Mouse (Mus musculus) spleen, adult 18-20 months (tissue): ENCODE results near the gene Fabp2.

Source experiments
- DNase-seq, 2 experiments: peaks; one replicate each; pipeline ENCODE4 v3.0.0; 2022; ENCODE audit warnings: mixed read lengths in 2 of 2

The Fabp2 gene

DNA sequence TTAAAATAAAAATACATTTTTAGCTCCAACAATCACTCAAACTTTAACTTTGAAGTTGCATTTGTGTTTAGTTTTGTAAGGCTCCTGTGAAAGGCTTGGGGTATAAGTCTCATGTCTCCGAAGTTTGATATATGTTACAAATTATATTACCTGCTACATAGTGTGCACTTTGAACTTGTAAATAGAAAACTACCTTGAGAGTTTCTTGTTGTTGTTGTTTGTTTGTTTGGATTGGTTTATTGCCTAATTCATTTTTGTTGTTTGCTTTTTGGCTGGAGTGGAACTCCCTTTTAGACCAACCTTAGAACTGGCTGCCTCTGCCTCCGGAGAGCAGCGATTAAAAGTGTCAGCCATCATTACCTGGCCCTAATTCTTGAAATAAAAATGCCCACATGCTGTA, at the start of gene Fabp2:
TSS of gene Fabp2 (plus strand) at position 301 of the 400 bp plus-strand sequence.
- DNase-seq: no peak

DNA sequence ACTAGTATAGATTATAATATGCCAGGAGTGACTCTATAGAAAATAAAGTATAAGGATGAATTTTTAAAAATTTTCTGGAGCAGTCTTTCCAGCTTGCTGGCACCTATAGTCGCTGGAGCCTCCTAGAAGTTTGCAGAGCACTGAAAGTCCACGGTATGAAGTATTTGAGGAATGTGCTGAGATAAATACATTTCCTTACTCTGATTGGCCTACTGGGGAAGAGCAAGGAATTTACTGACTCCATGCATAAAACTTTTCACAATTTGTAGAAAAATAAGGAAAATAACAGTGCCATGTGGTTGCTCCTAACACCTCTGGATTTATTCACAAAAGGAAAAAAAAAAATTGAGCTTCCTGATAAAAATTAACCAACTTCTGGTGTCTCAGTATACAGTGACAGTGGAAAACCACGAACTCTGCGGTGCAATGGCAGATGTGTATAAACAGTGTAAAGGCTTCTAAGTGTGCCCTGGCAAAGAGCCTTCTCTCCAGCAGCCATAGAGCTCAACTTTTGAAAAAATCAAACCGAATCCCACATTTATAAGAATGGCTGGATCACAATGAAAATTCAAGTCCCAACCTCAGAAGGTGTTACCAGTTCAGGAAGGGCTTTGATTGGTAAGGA, 46.4 kb upstream of the Fabp2 start:
- DNase-seq: no peak

DNA sequence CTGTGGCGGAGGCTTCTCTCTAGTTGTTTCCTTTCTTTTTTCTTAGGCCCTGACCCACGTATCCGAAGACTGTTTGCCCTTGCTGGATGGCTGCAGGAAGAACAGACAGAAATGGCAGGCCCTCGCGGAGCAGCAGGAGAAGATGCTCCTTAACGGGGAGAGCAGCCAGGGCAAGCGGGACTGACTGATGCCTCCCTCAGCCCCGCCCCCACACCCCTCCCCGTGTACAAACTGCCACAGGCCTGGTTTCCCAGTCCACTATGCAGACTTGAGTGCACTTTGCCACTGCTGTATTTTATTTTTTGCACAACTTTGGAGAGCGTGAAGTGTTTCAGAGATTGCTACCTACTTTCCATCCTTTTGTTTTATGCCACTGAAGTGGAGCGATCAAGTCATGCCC, 39.7 kb upstream of the Fabp2 start:
- DNase-seq: no peak

DNA sequence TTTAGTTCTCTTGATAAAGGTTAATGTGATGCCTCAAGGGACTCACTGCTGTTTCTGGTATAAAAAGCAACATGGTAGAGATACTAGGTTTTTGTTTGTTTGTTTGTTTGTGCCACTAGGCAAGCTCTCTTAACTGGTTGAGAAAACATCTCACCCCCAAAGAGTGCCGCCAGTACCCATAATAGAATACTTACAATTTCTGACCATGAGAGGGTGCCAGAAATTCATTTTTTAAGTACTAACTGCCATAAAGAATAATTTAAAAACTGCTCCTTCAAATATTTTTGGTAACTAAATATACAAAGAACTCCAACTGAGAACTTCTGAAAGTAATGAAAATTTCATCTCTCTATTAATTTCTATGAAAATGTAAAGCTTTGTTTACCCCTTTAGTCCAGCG, 35.0 kb upstream of the Fabp2 start:
- no peak for DNase-seq

DNA sequence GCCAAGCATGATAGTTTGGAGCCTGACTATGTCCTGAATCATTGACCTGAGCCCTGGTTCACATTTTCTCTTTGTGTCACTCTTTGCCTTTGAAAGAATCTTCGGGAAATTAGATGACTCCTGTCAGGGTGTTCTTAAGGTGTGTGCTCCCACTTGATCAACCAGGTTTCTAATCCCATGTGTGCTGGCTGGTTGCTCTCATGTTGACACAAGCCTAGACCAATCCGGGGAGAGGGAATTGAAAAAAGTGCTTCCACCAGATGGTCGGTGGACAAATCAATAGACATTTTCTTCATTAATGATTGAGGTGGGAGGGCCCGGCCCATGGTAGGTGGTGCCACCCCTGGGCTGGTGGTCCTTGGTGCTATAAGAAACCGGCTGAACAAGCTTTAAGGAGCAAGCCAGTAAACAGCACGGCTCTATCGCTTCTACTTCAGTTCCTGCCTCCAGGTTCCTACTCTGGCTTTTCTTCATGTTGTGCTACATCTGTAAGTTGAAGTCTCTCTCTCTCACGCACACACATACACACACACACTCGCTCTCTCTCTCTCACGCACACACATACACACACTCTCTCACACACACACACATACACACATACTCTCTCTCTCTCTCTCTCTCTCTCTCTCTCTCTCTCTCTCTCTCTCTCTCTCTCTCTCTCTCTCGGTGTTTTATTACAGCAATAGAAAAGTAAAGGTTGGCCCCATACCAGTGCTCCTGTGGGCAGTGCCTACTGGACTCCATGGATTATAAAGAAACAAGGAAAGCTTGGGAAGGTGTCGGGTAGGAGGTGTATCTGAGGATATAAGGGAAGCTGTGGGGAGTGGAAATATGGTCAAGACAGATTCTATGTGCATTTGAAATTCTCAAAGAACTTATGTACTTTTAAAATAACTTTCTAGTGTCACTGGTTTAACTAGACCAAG, 34.0 kb upstream of the Fabp2 start:
- no peak for DNase-seq

DNA sequence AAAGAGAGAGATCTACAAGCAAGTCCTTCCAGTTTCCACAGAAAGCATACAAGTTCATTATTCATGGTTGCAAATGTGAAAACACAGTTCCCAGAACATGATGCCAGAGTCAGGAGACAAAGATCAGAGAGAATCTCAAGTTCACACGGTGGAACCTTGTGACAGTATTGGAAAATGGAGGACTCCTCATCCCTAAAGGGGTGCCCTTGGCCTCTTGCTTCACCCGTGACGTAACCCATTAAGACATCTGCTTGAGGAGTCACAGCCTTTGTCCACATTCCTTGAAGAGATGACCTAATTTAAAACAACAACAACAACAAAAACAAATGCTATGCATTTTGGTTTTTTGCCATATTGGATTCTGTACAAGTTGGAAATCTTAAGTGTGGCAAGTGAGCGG, 29.8 kb upstream of the Fabp2 start:
- DNase-seq: no peak

DNA sequence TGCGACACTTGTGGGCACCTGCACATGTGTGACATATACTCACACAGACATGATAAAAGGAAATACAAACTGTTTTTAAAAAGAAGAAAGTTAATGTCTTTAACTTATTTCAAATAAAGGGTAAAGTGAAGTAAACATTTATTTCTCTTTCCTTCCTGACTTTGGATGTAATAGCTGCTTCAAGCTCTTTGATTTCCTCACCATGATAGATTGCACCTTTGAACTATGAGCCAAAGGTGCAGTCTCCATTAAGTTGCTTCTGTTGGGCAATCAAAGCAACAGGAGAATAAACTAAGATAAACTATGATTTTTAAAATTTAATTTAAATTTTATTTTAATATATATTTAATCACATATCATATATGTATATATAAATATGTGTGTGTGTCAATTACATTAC, 26.6 kb upstream of the Fabp2 start:
- no peak for DNase-seq

DNA sequence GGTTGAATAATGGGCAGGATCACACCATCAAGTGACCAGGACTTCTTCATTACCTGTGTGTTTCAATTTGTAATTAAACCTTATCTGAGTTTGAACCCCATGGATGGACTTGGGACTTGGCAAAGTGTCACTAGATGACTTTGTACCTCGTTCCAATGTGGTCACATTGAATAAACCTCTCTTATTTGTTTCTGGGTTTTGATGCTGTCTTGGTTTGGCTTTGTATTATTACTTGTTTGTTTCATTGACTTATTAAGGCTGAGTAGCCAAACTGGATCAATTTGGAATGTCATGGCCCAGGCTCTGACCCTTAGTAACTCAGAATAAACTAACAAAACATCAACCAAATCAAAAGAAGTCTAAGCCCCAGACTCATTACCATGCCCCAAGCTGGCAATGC, 23.3 kb upstream of the Fabp2 start:
- DNase-seq: no peak

DNA sequence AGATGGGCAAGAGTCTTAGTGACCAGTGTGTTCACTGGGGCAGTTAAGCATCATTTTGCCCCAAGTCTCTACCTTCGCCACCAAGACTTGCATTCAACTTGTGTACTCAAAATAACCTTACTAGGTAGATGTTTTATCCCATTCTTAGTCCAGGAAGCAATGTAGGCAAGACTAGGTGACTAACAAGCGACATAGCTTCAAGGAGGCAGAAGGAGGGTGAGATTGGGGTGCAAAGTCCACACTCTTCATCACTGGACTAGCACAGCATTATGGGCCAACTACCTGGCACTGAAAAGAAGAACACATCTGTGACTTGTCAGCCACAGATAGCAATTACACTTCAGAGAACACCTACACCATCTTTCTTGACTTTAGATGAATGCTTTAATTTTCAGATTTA, 18.0 kb upstream of the Fabp2 start:
- DNase-seq: no peak

DNA sequence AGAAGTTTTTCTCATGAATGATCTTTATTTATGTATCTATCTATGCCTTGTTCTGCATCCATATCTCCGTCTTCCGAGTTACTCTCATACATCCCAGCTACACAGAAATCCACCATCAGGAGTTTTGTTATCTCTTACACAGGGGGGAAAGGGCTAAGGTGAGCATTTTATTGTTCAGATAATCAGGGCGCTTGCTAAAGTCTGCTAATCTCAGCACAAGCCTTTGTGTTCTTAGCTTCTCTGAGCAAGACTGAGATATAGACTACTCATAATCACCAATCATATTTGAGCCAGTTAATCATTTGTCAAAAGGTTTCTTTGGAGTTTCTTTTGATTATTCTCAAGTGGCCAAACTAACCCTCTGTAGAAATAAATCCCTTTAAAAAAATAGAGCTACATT, 17.3 kb upstream of the Fabp2 start:
- no peak for DNase-seq

DNA sequence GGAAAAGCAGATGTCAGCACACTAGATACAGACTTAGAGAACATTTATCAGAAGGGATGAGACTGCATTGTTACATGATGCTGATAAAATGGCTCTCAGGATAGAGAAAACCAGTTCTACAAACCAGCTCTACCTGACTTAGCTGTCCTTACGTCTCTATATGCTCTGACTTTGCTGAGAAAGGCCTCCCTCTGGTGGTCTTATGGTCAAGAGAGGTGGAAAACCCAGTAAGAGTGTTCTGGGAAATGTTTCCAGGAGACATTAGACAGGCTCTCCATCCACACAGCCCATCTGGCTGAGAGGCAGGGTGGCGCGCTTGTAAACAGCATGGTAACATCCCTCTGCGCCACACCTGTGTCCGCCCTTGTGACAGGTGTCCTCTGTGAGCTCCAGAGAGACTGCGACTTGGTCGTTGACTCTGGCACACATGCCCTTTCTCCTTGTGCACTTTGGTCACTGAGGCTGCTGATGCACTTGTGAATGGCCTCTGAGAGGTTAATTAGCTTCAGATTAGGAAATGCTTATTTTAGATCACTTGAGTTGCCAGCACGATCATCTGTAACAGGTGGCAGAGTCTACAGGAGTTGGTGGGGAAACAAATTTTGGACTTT, 16.1 kb upstream of the Fabp2 start:
- no peak for DNase-seq

DNA sequence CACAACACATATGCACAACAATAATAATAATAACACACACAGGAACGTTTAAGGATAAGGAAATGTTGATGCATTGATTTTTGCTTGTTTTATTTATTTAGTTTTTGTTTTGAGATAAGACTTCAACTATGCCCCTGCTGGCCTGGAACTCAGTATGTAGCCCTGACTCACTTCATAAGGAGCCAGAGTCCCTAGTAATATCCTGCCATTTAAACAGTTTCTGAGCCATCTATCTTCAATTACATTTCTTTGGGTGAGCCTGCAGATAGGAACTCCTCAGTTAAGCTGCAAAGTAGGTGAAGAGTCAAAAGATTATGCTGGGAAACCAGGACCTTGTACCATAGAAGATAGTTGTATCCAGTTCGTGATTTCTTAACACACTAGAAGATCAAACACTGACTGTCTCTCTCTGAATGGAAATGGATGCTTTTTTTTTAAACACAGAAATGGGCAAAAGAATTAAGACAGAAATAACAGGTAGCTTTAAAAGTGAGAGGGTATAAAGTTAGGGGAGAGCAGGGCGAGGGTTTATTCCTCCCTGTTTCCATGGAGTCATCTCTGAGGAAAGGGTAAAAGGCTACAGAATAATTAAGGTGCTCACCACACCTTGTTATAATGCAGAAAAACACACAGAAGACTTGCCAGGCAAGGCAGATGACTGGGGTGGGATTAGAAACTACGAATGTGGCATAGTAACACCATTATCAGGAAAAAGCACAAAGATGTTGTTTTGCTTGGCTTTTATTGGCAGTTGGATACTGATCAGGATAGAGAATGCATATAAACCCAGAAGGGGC, 7.2 kb upstream of the Fabp2 start:
- DNase-seq: no peak

DNA sequence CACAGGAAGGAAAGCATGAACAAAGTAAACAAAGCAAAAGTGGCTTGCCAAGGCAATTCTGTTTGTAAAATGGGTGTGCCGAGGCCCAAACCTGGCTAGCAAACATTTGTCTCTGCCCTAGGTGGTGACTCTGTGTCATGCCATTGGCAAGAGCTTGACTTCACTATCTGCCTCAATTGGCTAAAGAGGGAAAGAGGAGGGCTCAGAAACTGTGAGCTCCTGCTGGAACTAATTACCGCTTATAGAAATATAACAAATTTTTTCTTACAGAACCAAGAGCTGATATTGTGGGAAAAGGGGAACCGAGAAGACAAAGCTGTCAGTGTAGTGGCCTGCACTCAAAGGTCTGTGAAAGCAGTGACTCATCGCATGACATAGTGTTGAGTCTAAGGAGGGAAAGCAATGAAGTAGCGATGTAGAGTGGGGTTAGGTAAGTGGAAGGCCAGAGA, 6.5 kb upstream of the Fabp2 start:
- no peak for DNase-seq

DNA sequence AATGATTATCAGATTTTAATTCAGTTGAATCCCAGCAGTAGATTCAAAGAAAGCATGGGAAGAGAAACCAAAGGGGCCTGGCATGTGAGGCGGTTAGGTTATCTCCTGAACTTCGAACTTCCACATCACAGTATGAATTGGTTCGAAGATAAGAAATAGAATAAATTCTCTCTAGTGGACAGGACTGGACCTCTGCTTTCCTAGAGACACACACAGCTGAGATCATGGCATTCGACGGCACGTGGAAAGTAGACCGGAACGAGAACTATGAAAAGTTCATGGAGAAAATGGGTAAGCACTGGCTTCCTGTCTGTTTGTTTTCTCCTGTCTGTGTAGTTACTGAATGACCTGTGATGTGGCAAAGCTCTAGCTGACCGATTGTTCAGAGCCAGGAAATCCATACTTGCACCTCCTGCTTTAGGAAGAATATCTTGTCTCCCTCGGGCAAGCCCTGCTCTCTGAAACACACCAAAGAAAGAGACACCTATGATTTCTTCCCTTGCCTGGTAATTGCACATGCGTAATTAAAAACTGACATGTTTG, 388 bp downstream of the Fabp2 start:
- no peak for DNase-seq

DNA sequence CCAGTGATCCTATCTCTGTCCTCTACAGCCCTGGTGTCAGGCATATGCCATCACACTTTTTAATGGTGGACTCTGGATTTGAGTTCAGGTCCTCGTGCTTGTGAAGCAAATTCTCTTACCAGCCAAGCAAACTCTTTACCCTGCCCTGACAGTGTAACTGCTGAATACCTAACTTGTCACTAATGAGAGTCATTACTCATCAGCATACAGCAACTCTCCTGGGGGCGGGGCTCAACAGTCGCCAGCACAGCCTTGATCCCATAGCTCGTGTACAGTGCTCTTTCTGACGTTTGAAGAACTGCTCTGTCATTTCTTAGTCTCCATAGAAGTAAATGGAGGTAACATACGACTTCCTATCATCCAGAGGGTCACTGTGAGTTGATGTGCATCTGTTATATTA, 3.4 kb downstream of the Fabp2 start:
- DNase-seq: no peak

DNA sequence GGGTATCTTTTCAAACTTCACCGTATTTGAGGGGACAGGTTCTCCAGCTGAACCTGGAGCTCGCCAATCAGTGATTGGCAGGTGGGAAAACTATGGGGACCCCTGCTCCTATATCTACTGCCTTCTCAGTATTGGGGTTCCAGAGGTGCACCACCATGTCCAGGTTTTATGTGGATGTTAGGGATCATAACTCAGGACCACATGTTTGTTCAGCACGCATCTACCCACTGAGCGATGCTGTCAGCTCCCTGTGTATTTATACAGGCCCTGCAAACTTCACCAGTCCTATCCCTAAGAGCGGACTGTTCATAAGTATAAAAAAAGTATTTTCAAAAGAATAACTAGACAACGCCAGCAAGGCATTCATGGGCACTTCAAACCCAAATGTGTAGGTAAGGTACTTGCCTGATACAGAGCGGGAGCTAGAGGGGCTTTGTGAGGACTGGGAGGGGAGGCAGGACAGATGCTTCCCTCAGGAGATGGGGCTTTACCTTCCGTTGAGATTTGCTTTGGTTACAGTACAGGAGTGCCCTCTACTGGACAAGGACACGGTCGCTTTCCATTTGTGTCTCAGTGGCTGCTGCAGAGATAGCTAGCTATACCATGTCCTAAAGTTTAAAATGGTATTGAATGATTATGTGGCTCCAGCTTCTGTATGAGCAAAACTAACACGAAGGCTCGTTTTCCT, 9.0 kb downstream of the Fabp2 start:
- peak in 1 of 2 experiments; percentile 12 for DNase-seq

DNA sequence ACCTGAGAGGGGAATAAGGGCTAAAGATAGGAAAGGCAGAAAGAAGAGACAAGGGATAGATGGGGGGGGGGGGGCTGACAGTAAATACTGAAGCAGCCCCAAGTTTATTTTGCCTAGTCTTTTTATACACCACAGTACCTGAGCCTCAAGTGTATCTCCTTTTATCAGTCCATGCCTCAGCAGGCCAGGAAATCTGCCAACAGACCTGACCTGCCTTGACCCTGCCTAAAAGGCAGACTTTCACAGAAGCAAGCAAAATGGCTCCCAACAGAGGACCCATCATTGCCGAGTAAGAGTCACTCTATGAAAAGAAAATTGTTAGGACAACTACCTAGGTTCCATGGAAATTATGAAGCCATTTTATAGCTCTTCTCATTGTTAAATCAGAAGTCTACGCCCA, 13.0 kb downstream of the Fabp2 start:
- no peak for DNase-seq

DNA sequence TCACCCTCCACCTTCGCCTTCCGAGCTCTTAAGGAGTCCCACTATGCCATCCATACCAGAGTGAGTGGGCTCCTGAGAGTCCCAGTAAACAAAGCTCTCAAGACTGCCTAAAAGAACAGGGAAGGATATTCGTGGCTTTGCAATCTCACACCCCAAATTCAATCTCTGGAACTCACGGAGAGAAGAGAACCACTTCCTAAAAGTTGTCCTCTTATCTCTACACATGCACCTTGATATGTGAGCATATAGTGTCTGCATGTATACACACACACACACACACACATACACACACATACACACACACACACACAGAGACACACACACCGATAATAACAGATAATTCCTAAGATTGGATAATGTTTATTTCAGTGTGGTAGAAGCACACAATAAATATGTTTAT, 20.6 kb downstream of the Fabp2 start:
- DNase-seq: no peak

DNA sequence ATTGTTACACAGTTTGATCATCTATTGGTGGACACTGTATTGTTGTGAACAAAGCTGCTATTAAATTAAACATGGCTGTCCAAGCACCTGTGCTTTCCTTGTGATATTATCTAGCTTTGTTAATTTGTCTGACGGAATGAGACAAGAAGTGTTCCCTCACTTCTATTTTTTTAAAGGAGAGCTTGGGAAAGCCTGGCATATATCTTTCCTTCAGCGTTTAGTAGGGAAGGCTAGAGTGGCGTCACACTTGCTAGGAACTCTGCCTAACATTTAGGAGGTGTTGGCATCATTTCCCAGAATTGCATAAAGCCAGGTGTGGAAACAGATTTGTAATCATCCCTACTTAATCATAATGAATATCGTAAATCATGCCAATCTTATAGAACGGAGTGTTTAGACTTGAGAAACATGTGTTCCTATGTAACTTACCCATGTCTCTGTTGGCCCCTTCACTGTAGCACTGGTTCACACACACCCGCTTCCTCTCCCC, 21.4 kb downstream of the Fabp2 start:
- no peak for DNase-seq

DNA sequence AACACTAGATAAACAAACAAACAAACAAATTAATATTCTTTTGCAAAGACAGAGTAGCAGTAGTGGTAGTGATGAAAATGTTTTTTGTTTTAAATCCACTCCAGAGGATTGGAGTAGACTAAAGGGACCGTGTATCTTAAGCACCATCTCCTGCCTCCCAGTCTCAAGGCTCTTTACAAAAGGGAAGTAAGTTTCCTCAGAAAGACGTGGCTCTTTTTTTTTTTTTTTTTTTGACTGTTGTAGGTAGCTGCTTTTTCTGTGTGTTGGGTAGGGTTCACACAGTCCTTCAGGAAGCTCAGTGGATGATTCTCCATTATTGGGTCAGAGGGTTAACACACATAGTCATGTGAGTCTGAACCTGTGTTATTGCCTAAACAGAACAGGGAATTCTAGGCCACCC, 23.8 kb downstream of the Fabp2 start:
- DNase-seq: no peak

DNA sequence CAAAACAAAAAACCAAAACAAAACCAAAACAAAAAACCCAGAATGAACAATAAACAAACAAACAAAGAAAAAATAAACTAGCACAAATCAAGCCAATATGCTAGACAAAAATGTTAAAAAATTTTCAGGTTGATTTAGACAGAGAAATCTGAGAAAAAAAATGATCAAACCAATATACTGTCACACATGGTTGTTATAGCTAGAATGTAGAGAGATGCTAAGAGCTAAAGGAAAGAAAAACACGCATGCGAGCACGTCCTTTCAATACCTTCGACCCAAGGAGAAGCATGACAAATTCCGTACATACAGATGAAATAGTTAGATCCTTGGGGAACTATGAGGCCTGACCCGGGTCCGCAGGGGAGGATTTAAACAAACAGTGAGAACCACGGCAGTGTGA, 24.4 kb downstream of the Fabp2 start, which contains the start of gene Gm10959:
TSS of gene Gm10959 (minus strand) at position 101 of the 400 bp plus-strand sequence.
- DNase-seq: no peak
